Mouse (Mus musculus): ENCODE data around the gene Best3. TPM values are rescaled to one million over a fixed set of nuclear protein-coding genes. Genes with fewer than 3 reads are reported as not detected.
"Not testable (repeated sequence)": the region's sequence is repeated elsewhere in the genome, so short reads cannot be mapped to it uniquely, and the experiment has no call there.

The Best3 gene
- total and polyA plus RNA-seq, 2 experiments from 2014 or later: 0.11 TPM; not detected in 1

DNA sequence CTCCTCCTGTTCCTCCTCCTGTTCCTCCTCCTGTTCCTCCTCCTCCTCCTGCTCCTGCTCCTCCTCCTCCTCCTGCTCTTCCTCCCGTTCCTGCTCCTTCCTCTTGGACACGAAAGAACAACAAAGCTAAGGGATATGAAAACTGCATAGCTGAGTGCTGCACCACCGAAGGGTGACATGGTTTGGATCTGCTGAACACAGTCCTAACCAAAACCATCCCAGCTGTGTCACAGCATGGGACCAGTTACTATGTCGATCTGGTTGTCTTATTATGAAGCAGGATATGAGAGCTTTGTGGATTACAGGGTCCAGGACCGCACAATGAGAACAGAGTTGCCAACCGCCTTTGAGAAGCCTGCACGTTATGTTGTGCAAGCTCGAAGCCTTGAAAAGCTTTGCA, 40.1 kb downstream of the Best3 start:
- H3K4me2 ChIP-seq (ENCODE audit: low read depth): no peak overlapping the region
- H3K36me3 ChIP-seq (ENCODE audit: insufficient read depth): no peaks in the 10 kb centered on the region
- H3K4me3 ChIP-seq (ENCODE audit: low read depth, low read length): no peak overlapping the region
- no peaks in the 10 kb centered on the region for H3K27me3 ChIP-seq (ENCODE audit: insufficient read depth, low read length)
- no peaks in the 10 kb centered on the region for H3K9me3 ChIP-seq (ENCODE audit: low read length)
- no peak overlapping the region for H3K27ac ChIP-seq (ENCODE audit: low read depth, low read length)
- H3K9ac ChIP-seq: no peak overlapping the region
- ATAC-seq (no peak), DNase-seq (no peak)
- no peaks in the 10 kb centered on the region for H3K4me1 ChIP-seq (ENCODE audit: insufficient read depth)
- TF ChIP-seq CTCF (IDR thresholded peaks at IDR 0.05; ENCODE audit: low read depth): no peak
- 85% methylated on average over 8 of the region's 8 CpGs for WGBS

DNA sequence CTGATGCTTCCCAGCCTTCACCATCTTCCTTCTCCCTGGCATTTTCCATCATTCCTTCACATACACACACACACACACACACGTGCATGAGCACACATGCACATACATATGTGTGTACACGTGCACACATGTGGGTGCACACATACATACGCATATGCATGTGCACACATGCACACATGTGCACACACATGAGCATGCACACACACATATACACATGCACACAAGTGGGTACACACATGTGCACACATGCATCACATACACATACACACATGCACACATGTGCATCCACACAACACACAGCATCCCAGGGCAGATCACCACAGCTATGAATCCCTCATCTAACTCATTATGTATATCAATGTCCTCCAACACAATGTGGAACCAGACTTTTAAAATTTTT, 45.0 kb downstream of the Best3 start:
- no peak for TF ChIP-seq CTCF (IDR thresholded peaks at IDR 0.05; ENCODE audit: low read depth)
- Histone ChIP-seq H3K4me2 (ENCODE audit: low read depth) (no peak overlapping the region), H3K27me3 (ENCODE audit: insufficient read depth, low read length) (no peaks in the 10 kb centered on the region), H3K4me3 (ENCODE audit: low read depth, low read length) (no peak overlapping the region), H3K36me3 (ENCODE audit: insufficient read depth) (no peaks in the 10 kb centered on the region), H3K9me3 (ENCODE audit: low read length) (no peaks in the 10 kb centered on the region), H3K4me1 (ENCODE audit: insufficient read depth) (no peaks in the 10 kb centered on the region), H3K9ac (no peak overlapping the region), H3K27ac (ENCODE audit: low read depth, low read length) (no peak overlapping the region)
- 93% methylated on average over 3 of the region's 3 CpGs for WGBS
- no peak for DNase-seq
- ATAC-seq: no peak

DNA sequence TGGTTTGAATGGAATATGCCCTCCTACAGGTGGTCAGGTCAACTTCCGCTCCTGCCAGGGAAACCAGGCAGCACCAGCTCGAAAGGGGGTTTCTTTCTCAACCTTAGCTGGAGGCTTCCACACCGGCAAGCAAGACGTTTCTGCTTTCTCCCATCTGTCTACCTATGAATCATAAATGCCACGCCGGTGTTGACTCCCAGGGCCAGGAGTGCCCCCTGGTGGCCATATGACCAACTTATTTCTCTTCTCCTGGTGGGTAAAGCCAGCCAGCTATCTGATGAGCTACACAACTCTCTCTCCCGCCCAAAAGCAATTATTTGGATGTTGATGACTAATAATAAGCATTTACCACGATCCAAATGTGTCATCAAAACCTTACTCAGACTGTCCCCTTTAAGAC, 47.7 kb downstream of the Best3 start:
- no peak overlapping the region for H3K9ac ChIP-seq
- no peaks in the 10 kb centered on the region for H3K4me1 ChIP-seq (ENCODE audit: insufficient read depth)
- no peak overlapping the region for H3K27ac ChIP-seq (ENCODE audit: low read depth, low read length)
- peak; percentile 58; the same call in 1 of the 2 replicates for ATAC-seq
- WGBS: 27% methylated on average over 8 of the region's 8 CpGs
- no peak overlapping the region for H3K4me3 ChIP-seq (ENCODE audit: low read depth, low read length)
- H3K9me3 ChIP-seq (ENCODE audit: low read length): no peaks in the 10 kb centered on the region
- H3K36me3 ChIP-seq (ENCODE audit: insufficient read depth): no peaks in the 10 kb centered on the region
- no peak overlapping the region for H3K4me2 ChIP-seq (ENCODE audit: low read depth)
- H3K27me3 ChIP-seq (ENCODE audit: insufficient read depth, low read length): no peaks in the 10 kb centered on the region
- TF ChIP-seq CTCF (IDR thresholded peaks at IDR 0.05; ENCODE audit: low read depth): peak; percentile 77
- DNase-seq: peak; percentile 79

DNA sequence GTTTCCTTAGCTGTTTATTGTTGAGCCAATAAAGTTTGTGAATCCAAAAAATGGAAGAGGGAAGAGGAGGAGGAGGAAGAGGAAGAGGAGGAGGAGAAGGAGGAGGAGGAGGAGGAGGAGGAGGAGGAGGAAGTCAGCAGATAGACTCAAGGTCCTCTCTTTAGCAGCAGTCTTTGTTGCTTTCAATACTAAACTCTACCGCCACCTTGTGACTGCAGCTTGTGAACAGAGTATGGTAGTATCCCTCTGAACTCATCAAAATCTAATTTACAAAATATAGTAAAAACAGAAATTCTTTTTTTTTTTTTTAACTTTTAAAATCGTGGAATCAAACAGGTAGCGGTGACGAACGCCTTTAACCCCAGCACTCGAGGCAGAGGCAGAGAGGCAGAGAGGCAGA, 54.2 kb downstream of the Best3 start:
- Histone ChIP-seq H3K4me2 (ENCODE audit: low read depth) (no peak overlapping the region), H3K4me3 (ENCODE audit: low read depth, low read length) (no peak overlapping the region), H3K36me3 (ENCODE audit: insufficient read depth) (no peaks in the 10 kb centered on the region), H3K9ac (no peak overlapping the region), H3K4me1 (ENCODE audit: insufficient read depth) (no peaks in the 10 kb centered on the region), H3K27me3 (ENCODE audit: insufficient read depth, low read length) (no peaks in the 10 kb centered on the region), H3K9me3 (ENCODE audit: low read length) (no peaks in the 10 kb centered on the region), H3K27ac (ENCODE audit: low read depth, low read length) (no peak overlapping the region)
- whole genome bisulfite sequencing: 73% methylated on average over 6 of the region's 6 CpGs
- ATAC-seq (peak; percentile 66), DNase-seq (peak; percentile 50)
- TF ChIP-seq CTCF (IDR thresholded peaks at IDR 0.05; ENCODE audit: low read depth): peak; percentile 62

- H3K4me1 ChIP-seq (ENCODE audit: insufficient read depth): no peaks in the 10 kb centered on the region
- H3K4me3 ChIP-seq (ENCODE audit: low read depth, low read length): no peak overlapping the region
- no peak for TF ChIP-seq CTCF (IDR thresholded peaks at IDR 0.05; ENCODE audit: low read depth)
- WGBS: 88% methylated on average over 14 of the region's 14 CpGs
- no peaks in the 10 kb centered on the region for H3K9me3 ChIP-seq (ENCODE audit: low read length)
- no peak overlapping the region for H3K4me2 ChIP-seq (ENCODE audit: low read depth)
- no peak for ATAC-seq
- H3K27ac ChIP-seq (ENCODE audit: low read depth, low read length): no peak overlapping the region
- no peak for DNase-seq
- no peak overlapping the region for H3K9ac ChIP-seq
- H3K36me3 ChIP-seq (ENCODE audit: insufficient read depth): no peaks in the 10 kb centered on the region
- H3K27me3 ChIP-seq (ENCODE audit: insufficient read depth, low read length): no peaks in the 10 kb centered on the region
Measured at GRCm38 (mm10) chr10:117042295-117042694, 56.2 kb downstream of the Best3 start.

DNA sequence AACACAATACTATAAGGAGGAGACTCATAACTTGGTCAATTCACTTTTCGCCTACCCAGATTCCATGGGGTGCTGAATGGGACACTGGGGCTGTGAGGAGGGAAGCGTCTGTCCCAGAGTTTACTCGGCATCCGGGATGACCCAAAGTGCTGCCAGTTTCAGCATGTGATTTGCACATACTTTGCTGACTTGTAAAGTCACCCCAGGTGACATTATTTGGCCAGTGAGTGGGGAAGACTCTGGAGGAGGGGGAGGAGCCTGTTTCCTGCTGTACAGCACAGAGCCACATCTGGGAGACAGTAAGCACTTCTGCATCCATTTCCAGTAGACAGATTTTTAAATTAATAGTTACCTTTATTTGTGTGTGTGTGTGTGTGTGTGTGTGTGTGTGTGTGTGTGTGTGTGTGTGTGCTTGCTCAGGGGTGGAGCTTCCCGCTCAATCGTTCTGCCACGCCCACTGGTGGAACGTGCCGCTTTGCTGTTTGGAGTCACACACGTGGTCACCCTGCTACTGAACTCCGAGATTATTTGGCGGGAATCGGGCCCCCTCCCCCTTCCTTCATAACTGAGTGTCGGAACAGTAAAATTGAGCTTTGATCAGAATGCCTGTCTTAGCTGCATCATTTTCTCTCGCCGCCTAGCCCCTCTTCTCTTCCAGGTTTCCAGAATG, 57.5 kb downstream of the Best3 start:
- not testable (repeated sequence) for H3K9me3 ChIP-seq (ENCODE audit: low read length); H3K27me3 ChIP-seq (ENCODE audit: insufficient read depth, low read length); H3K27ac ChIP-seq (ENCODE audit: low read depth, low read length); H3K9ac ChIP-seq; ATAC-seq; H3K4me1 ChIP-seq (ENCODE audit: insufficient read depth); H3K4me3 ChIP-seq (ENCODE audit: low read depth, low read length); DNase-seq; H3K36me3 ChIP-seq (ENCODE audit: insufficient read depth); H3K4me2 ChIP-seq (ENCODE audit: low read depth)
- WGBS: 59% methylated on average over 16 of the region's 16 CpGs

- 53% methylated on average over 40 of the region's 40 CpGs for WGBS
- ATAC-seq: peak; percentile 66
Measured at GRCm38 (mm10) chr10:117045175-117046056, 59.3 kb downstream of the Best3 start, which contains the start of gene Lrrc10. Gene Lrrc10, plus strand, starts transcription at chr10:117045341.

More at GRCm38 (mm10) chr10:117045175-117046056, 59.3 kb downstream of the Best3 start, which contains the start of gene Lrrc10:
- no peaks in the 10 kb centered on the region for H3K4me1 ChIP-seq (ENCODE audit: insufficient read depth)
- TF ChIP-seq CTCF (IDR thresholded peaks at IDR 0.05; ENCODE audit: low read depth): no peak
- no peak within 1 kb of the TSS for H3K27ac ChIP-seq (ENCODE audit: low read depth, low read length)
- peak within 1 kb of the TSS; percentile 11; the same call in 1 of the 2 replicates for H3K4me3 ChIP-seq (ENCODE audit: low read depth, low read length)
- 0 out of 2 replicates have a peak within 1 kb of the TSS, but pooled peaks have one; percentile 7 for H3K9ac ChIP-seq
- peak; percentile 44 for DNase-seq
- no peaks in the 10 kb centered on the region for H3K27me3 ChIP-seq (ENCODE audit: insufficient read depth, low read length)
- H3K36me3 ChIP-seq (ENCODE audit: insufficient read depth): peaks cover 11% of the 10 kb centered on the region
- peak within 1 kb of the TSS; percentile 20 for H3K4me2 ChIP-seq (ENCODE audit: low read depth)
- H3K9me3 ChIP-seq (ENCODE audit: low read length): no peaks in the 10 kb centered on the region
